Mouse (Mus musculus) hindbrain, embryonic 11.5 days (tissue): ENCODE measurements at regions not wholly inside any gene's neighbourhood (a gene's known extent, or its start where the extent isn't known, plus 50 kb on each side); places are given as distances from the start of the nearest gene placed in this dataset.

Source experiments
- ATAC-seq: fragments of 200-750 bp; cut with Nextera tagmentation; 2 replicates; pipeline ENCODE4 v1.8.0; 2017; ENCODE audit warnings: mild to moderate bottlenecking, moderate TSS enrichment, moderate library complexity; ENCODE audit not compliant: low FRiP score
- DNase-seq: peaks from one replicate; pipeline ENCODE4 v3.0.0-alpha.2; 2015; ENCODE audit warnings: low spot score
- H3K27ac ChIP-seq: fragments of 300-500 bp; sonication (generic); 2 replicates; pipeline ENCODE4 v1.5.1; 2014; ENCODE audit warnings: mild to moderate bottlenecking, low read depth, low read length
- H3K27me3 ChIP-seq: fragments of 300-500 bp; sonication (generic); 2 replicates; pipeline ENCODE4 v1.6.1; 2014; ENCODE audit warnings: mild to moderate bottlenecking, low read length, moderate library complexity, mixed read lengths; ENCODE audit not compliant: control insufficient read depth, insufficient read depth
- H3K36me3 ChIP-seq: fragments of 300-500 bp; sonication (generic); 2 replicates; pipeline ENCODE4 v1.6.1; 2014; ENCODE audit warnings: mild to moderate bottlenecking, low read length, moderate library complexity, mixed read lengths; ENCODE audit not compliant: control insufficient read depth, insufficient read depth
- H3K4me1 ChIP-seq: fragments of 300-500 bp; sonication (generic); replicated peaks from 2 replicates; pipeline ENCODE4 v1.6.1; 2014; ENCODE audit warnings: low read length, mixed read lengths; ENCODE audit not compliant: control insufficient read depth, insufficient read depth
- H3K4me2 ChIP-seq: fragments of 300-500 bp; sonication (generic); replicated peaks from 2 replicates; pipeline ENCODE4 v1.6.1; 2014; ENCODE audit warnings: mild to moderate bottlenecking, low read depth, low read length
- H3K4me3 ChIP-seq: fragments of 300-500 bp; sonication (generic); 2 replicates; pipeline ENCODE4 v1.5.1; 2014; ENCODE audit warnings: low read depth, low read length
- H3K9ac ChIP-seq: fragments of 300-500 bp; sonication (generic); 2 replicates; pipeline ENCODE4 v1.6.1; 2014; ENCODE audit warnings: low read depth, low read length
- H3K9me3 ChIP-seq: fragments of 300-500 bp; sonication (generic); 2 replicates; pipeline ENCODE4 v1.6.1; 2016; ENCODE audit warnings: low read length; ENCODE audit not compliant: control insufficient read depth
- WGBS: fragments of 180-500 bp; shearing (Covaris S2); extraction: QIAGEN DNeasy Blood & Tissue Kit; methylation state at CpG from one replicate; pipeline ENCODE4 v1.1.7; 2014; 5-methylcytosine and 5-hydroxymethylcytosine counted together

DNA sequence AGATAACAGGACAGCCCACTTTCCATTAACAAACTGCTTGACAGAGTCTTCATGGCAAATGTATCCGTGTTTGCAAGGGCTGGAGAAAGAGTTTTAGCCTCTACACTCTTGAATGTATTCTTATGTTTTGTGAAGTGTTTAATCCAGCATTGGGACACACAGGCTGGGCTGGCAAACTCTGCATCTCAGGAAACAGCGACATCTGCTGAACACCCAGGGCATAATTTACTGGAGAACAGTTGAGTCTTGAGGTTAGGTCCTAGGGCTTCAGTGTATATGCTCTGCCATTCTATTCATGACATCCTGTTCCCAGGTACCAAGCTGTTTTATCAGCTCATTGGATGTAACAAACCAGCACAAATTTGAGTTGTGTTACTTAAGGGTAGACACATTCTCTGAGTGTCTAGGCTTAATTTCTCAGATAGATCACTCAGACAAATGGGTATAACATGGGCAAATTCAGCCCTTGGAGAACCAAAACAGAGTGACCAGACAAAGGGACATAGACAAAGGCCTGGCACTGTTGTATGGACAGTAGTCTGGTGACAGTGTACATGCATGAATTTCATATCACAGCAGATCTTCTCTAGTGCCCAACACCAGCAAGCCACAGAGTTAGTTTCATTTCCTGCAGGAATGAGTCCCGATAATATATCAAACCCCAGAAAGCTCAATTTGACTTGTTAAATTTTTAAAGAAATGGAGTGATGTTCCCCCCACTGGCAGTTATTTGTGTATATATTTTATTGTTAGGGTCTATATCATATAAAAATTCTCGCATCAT, 477.9 kb downstream of the Bmp2 start:
- DNase-seq (peak; percentile 38), ATAC-seq (0 out of 2 replicates have a peak, but pooled peaks have one; percentile 49)
- Histone ChIP-seq H3K27me3 (no peaks in the 10 kb centered on the region), H3K27ac (no peak overlapping the region), H3K4me1 (no peaks in the 10 kb centered on the region), H3K9ac (no peak overlapping the region), H3K4me2 (no peak overlapping the region), H3K4me3 (no peak overlapping the region), H3K36me3 (no peaks in the 10 kb centered on the region), H3K9me3 (no peaks in the 10 kb centered on the region)
- WGBS, result 66% methylated on average over 4 of the region's 4 CpGs

GRCm38 (mm10) chr2:134029153-134029552, 477.2 kb downstream of the Bmp2 start:
- ATAC-seq (no peak), DNase-seq (no peak)
- H3K4me2 ChIP-seq, result no peak overlapping the region
- no peak overlapping the region for H3K4me3 ChIP-seq
- no peak overlapping the region for H3K9ac ChIP-seq
- no peak overlapping the region for H3K27ac ChIP-seq
- no peaks in the 10 kb centered on the region for H3K9me3 ChIP-seq
- no peaks in the 10 kb centered on the region for H3K36me3 ChIP-seq
- no peaks in the 10 kb centered on the region for H3K27me3 ChIP-seq
- 90% methylated on average over 2 of the region's 2 CpGs for WGBS
- H3K4me1 ChIP-seq, result no peaks in the 10 kb centered on the region

GRCm38 (mm10) chr2:134017109-134017508, 465.1 kb downstream of the Bmp2 start:
- Histone ChIP-seq H3K9me3 (no peaks in the 10 kb centered on the region), H3K27me3 (no peaks in the 10 kb centered on the region), H3K4me3 (no peak overlapping the region), H3K4me1 (no peaks in the 10 kb centered on the region), H3K27ac (no peak overlapping the region), H3K36me3 (no peaks in the 10 kb centered on the region), H3K4me2 (no peak overlapping the region), H3K9ac (no peak overlapping the region)
- peak; percentile 42 for DNase-seq
- ATAC-seq, result 0 out of 2 replicates have a peak, but pooled peaks have one; percentile 59

GRCm38 (mm10) chr2:134003146-134003545, 451.2 kb downstream of the Bmp2 start:
- Histone ChIP-seq H3K4me3 (no peak overlapping the region), H3K9me3 (no peaks in the 10 kb centered on the region), H3K27ac (no peak overlapping the region), H3K36me3 (no peaks in the 10 kb centered on the region), H3K4me1 (no peaks in the 10 kb centered on the region), H3K27me3 (no peaks in the 10 kb centered on the region), H3K9ac (no peak overlapping the region), H3K4me2 (no peak overlapping the region)
- ATAC-seq (no peak), DNase-seq (no peak)
- 63% methylated on average over 1 of the region's 1 CpGs for WGBS

- DNase-seq (no peak), ATAC-seq (no peak)
- Histone ChIP-seq H3K9ac (no peak overlapping the region), H3K27me3 (no peaks in the 10 kb centered on the region), H3K4me2 (no peak overlapping the region), H3K4me3 (no peak overlapping the region), H3K27ac (no peak overlapping the region), H3K9me3 (no peaks in the 10 kb centered on the region), H3K36me3 (no peaks in the 10 kb centered on the region), H3K4me1 (no peaks in the 10 kb centered on the region)
- 67% methylated on average over 1 of the region's 1 CpGs for WGBS
These were observed 442.8 kb downstream of the Bmp2 start for GRCm38 (mm10) chr2:133994742-133995141.

DNA sequence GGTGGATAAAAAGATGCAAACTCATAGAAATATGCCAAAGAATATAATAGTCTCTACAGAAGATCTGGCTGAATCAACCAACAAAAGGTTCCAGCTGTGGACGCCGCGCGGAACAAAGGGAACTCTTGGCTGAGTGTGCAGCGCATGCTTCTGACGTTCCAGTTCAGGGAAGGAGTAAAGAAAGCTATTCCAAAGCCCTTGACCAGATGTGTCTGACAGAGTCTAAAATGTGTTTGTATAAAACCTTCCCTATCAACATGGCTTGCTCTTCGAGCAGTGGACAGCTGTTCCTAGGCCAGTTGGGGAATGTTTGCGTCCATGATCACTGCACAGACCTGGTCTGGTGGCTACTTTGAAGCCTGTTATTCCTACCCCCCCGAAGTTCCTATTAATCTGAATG, 442.4 kb downstream of the Bmp2 start:
- ATAC-seq, result no peak
- Histone ChIP-seq H3K27me3 (no peaks in the 10 kb centered on the region), H3K9me3 (no peaks in the 10 kb centered on the region), H3K27ac (no peak overlapping the region), H3K4me2 (no peak overlapping the region), H3K9ac (no peak overlapping the region), H3K4me3 (no peak overlapping the region), H3K4me1 (no peaks in the 10 kb centered on the region), H3K36me3 (no peaks in the 10 kb centered on the region)
- 84% methylated on average over 9 of the region's 9 CpGs for WGBS
- DNase-seq, result peak; percentile 3

- Histone ChIP-seq H3K9ac (no peak overlapping the region), H3K4me3 (no peak overlapping the region), H3K4me1 (no peaks in the 10 kb centered on the region), H3K27me3 (no peaks in the 10 kb centered on the region), H3K4me2 (no peak overlapping the region), H3K27ac (no peak overlapping the region), H3K9me3 (no peaks in the 10 kb centered on the region), H3K36me3 (no peaks in the 10 kb centered on the region)
- ATAC-seq, result no peak
- no peak for DNase-seq
- WGBS, result 92% methylated on average over 1 of the region's 1 CpGs
These were observed 435.7 kb downstream of the Bmp2 start for GRCm38 (mm10) chr2:133987671-133988070.
